Mouse (Mus musculus) hindbrain, embryonic 16.5 days (tissue): ENCODE measurements around the gene Trappc11. TPM values are rescaled to one million over a fixed set of nuclear protein-coding genes. Genes with fewer than 3 reads are reported as not detected.

ENCODE experiments used
- ATAC-seq: fragments of 200-750 bp; cut with Nextera tagmentation; 2 replicates; pipeline ENCODE4 v1.8.0; 2017; ENCODE audit warnings: moderate TSS enrichment, moderate library complexity
- H3K27ac ChIP-seq: fragments of 300-500 bp; sonication (generic); 2 replicates; pipeline ENCODE4 v1.5.1; 2014; ENCODE audit warnings: low read depth, mild to moderate bottlenecking, control low read depth, low read length, moderate library complexity
- H3K27me3 ChIP-seq: fragments of 300-500 bp; sonication (generic); replicated peaks from 2 replicates; pipeline ENCODE4 v1.6.1; 2014; ENCODE audit warnings: low read length; ENCODE audit not compliant: control insufficient read depth, insufficient read depth
- H3K36me3 ChIP-seq: fragments of 300-500 bp; sonication (generic); 2 replicates; pipeline ENCODE4 v1.6.1; 2014; ENCODE audit warnings: mild to moderate bottlenecking, low read length, moderate library complexity, mixed read lengths; ENCODE audit not compliant: control insufficient read depth, insufficient read depth
- H3K4me1 ChIP-seq: fragments of 300-500 bp; sonication (generic); 2 replicates; pipeline ENCODE4 v1.6.1; 2014; ENCODE audit warnings: low read depth, low read length; ENCODE audit not compliant: control insufficient read depth, insufficient read depth
- H3K4me2 ChIP-seq: fragments of 300-500 bp; sonication (generic); 2 replicates; pipeline ENCODE4 v1.6.1; 2014; ENCODE audit warnings: mild to moderate bottlenecking, low read length, control low read depth, moderate library complexity
- H3K4me3 ChIP-seq: fragments of 300-500 bp; sonication (generic); 2 replicates; pipeline ENCODE4 v1.5.1; 2014; ENCODE audit warnings: mild to moderate bottlenecking, low read length, control low read depth, moderate library complexity
- H3K9ac ChIP-seq: fragments of 300-500 bp; sonication (generic); 2 replicates; pipeline ENCODE4 v1.6.1; 2014; ENCODE audit warnings: low read depth, mild to moderate bottlenecking, control low read depth, low read length, moderate library complexity
- H3K9me3 ChIP-seq: fragments of 300-500 bp; sonication (generic); 2 replicates; pipeline ENCODE4 v1.6.1; 2014; ENCODE audit warnings: mild to moderate bottlenecking, low read length, moderate library complexity; ENCODE audit not compliant: control insufficient read depth
- WGBS: fragments of 180-500 bp; shearing (Covaris S2); extraction: QIAGEN DNeasy Blood & Tissue Kit; methylation state at CpG from one replicate; pipeline ENCODE4 v1.1.7; 2014; 5-methylcytosine and 5-hydroxymethylcytosine counted together
- polyA plus RNA-seq: library from polyadenylated mRNA; unstranded; fragments of >200 nt; fragmentation: Nextera tagmentation; extraction: Ambion mirVana; gene quantifications from 2 replicates; pipeline ENCODE4 v1.2.1, GENCODE M21; 2015

The Trappc11 gene
- polyA plus RNA-seq, 1 experiment from 2014 or later = 39.7 TPM

GRCm38 (mm10) chr8:47553613-47554012 is 20.3 kb upstream of the Trappc11 start:
- Histone ChIP-seq H3K36me3 (peaks cover 26% of the 10 kb centered on the region), H3K4me1 (no peaks in the 10 kb centered on the region), H3K4me3 (no peak overlapping the region), H3K9ac (no peak overlapping the region), H3K9me3 (no peaks in the 10 kb centered on the region), H3K27ac (no peak overlapping the region), H3K27me3 (no peaks in the 10 kb centered on the region), H3K4me2 (no peak overlapping the region)
- ATAC-seq = no peak
- WGBS = 87% methylated on average over 6 of the region's 6 CpGs

GRCm38 (mm10) chr8:47547102-47547501 is 13.8 kb upstream of the Trappc11 start:
- WGBS = 97% methylated on average over 10 of the region's 10 CpGs
- peaks cover 52% of the 10 kb centered on the region for H3K36me3 ChIP-seq
- H3K27ac ChIP-seq = no peak overlapping the region
- no peak overlapping the region for H3K4me2 ChIP-seq
- H3K4me1 ChIP-seq = no peaks in the 10 kb centered on the region
- no peak for ATAC-seq
- H3K27me3 ChIP-seq = no peaks in the 10 kb centered on the region
- no peak overlapping the region for H3K9ac ChIP-seq
- no peaks in the 10 kb centered on the region for H3K9me3 ChIP-seq
- no peak overlapping the region for H3K4me3 ChIP-seq

- 94% methylated on average over 5 of the region's 5 CpGs for WGBS
- H3K36me3 ChIP-seq = peaks cover 42% of the 10 kb centered on the region
These were observed 10.8 kb upstream of the Trappc11 start for GRCm38 (mm10) chr8:47544094-47544493.

GRCm38 (mm10) chr8:47542746-47543145 is 9.5 kb upstream of the Trappc11 start:
- H3K27ac ChIP-seq = no peak overlapping the region
- H3K27me3 ChIP-seq = no peaks in the 10 kb centered on the region
- no peak overlapping the region for H3K9ac ChIP-seq
- no peak for ATAC-seq
- peaks cover 33% of the 10 kb centered on the region for H3K36me3 ChIP-seq
- no peaks in the 10 kb centered on the region for H3K4me1 ChIP-seq
- no peak overlapping the region for H3K4me3 ChIP-seq
- no peaks in the 10 kb centered on the region for H3K9me3 ChIP-seq
- WGBS = 95% methylated on average over 16 of the region's 16 CpGs
- no peak overlapping the region for H3K4me2 ChIP-seq

More at GRCm38 (mm10) chr8:47544094-47544493, 10.8 kb upstream of the Trappc11 start:
- ATAC-seq = no peak
- Histone ChIP-seq H3K9me3 (no peaks in the 10 kb centered on the region), H3K4me3 (no peak overlapping the region), H3K4me1 (no peaks in the 10 kb centered on the region), H3K4me2 (no peak overlapping the region), H3K9ac (no peak overlapping the region), H3K27ac (no peak overlapping the region), H3K27me3 (no peaks in the 10 kb centered on the region)

- Histone ChIP-seq H3K27me3 (no peaks in the 10 kb centered on the region), H3K4me2 (no peak overlapping the region), H3K27ac (no peak overlapping the region), H3K9ac (no peak overlapping the region), H3K4me1 (peaks cover 17% of the 10 kb centered on the region), H3K36me3 (peaks cover 8% of the 10 kb centered on the region), H3K9me3 (no peaks in the 10 kb centered on the region), H3K4me3 (no peak overlapping the region)
- ATAC-seq = no peak
- 42% methylated on average over 4 of the region's 4 CpGs for WGBS
These were observed 5.1 kb upstream of the Trappc11 start for GRCm38 (mm10) chr8:47538323-47538722.

GRCm38 (mm10) chr8:47528094-47528493 is 5.2 kb downstream of the Trappc11 start:
- 96% methylated on average over 1 of the region's 1 CpGs for WGBS

GRCm38 (mm10) chr8:47513601-47514000 is 19.7 kb downstream of the Trappc11 start:
- Histone ChIP-seq H3K9ac (no peak overlapping the region), H3K9me3 (no peaks in the 10 kb centered on the region), H3K36me3 (peaks cover 38% of the 10 kb centered on the region), H3K4me2 (no peak overlapping the region), H3K4me1 (no peaks in the 10 kb centered on the region), H3K4me3 (no peak overlapping the region), H3K27ac (no peak overlapping the region), H3K27me3 (no peaks in the 10 kb centered on the region)
- ATAC-seq = no peak
- WGBS = 96% methylated on average over 15 of the region's 15 CpGs

More at GRCm38 (mm10) chr8:47528094-47528493, 5.2 kb downstream of the Trappc11 start:
- Histone ChIP-seq H3K4me3 (no peak overlapping the region), H3K4me1 (peaks cover 13% of the 10 kb centered on the region), H3K9me3 (no peaks in the 10 kb centered on the region), H3K27me3 (no peaks in the 10 kb centered on the region), H3K36me3 (peaks cover 25% of the 10 kb centered on the region), H3K9ac (no peak overlapping the region), H3K27ac (no peak overlapping the region), H3K4me2 (no peak overlapping the region)
- no peak for ATAC-seq

GRCm38 (mm10) chr8:47510930-47511329 is 22.3 kb downstream of the Trappc11 start:
- Histone ChIP-seq H3K4me2 (no peak overlapping the region), H3K27ac (no peak overlapping the region), H3K4me1 (no peaks in the 10 kb centered on the region), H3K27me3 (no peaks in the 10 kb centered on the region), H3K9me3 (no peaks in the 10 kb centered on the region), H3K4me3 (no peak overlapping the region), H3K36me3 (peaks cover 40% of the 10 kb centered on the region), H3K9ac (no peak overlapping the region)
- WGBS = 93% methylated on average over 9 of the region's 9 CpGs
- ATAC-seq = no peak

- H3K36me3 ChIP-seq = peaks cover 42% of the 10 kb centered on the region
- H3K27me3 ChIP-seq = no peaks in the 10 kb centered on the region
- 85% methylated on average over 12 of the region's 12 CpGs for WGBS
- H3K9ac ChIP-seq = no peak overlapping the region
- no peaks in the 10 kb centered on the region for H3K9me3 ChIP-seq
- no peak overlapping the region for H3K4me3 ChIP-seq
- no peak overlapping the region for H3K27ac ChIP-seq
- no peaks in the 10 kb centered on the region for H3K4me1 ChIP-seq
- no peak for ATAC-seq
- H3K4me2 ChIP-seq = no peak overlapping the region
These were observed 27.8 kb downstream of the Trappc11 start for GRCm38 (mm10) chr8:47505431-47505830.

- Histone ChIP-seq H3K4me1 (no peaks in the 10 kb centered on the region), H3K9me3 (no peaks in the 10 kb centered on the region), H3K36me3 (peaks cover 39% of the 10 kb centered on the region), H3K27ac (no peak overlapping the region), H3K27me3 (no peaks in the 10 kb centered on the region), H3K9ac (no peak overlapping the region), H3K4me2 (no peak overlapping the region), H3K4me3 (no peak overlapping the region)
- ATAC-seq = no peak
- 94% methylated on average over 13 of the region's 13 CpGs for WGBS
These were observed 30.7 kb downstream of the Trappc11 start for GRCm38 (mm10) chr8:47502546-47502945.
